ENCODE assay signal across 8 mouse cellular contexts in the genomic region with DNA sequence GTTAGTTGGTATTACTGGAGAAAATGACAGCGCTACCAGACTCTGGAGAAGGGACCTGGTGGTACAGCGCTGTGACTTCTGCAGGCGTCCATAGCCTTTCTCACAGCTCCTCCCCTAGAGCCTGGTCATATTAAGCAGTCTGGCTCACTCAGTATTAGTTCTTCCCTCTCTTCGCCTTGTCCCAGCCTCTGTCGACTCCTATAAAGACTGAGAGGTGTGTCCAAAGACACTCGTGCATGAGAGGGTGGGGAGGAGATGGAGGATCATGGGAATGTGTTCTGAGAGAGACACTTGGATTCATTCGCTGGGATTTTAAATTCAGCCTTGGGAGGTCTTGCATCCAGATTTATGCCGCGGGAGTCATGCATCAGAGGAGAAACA. TPM values are rescaled to one million over a fixed set of nuclear protein-coding genes. Genes with fewer than 3 reads are reported as not detected.
DNase-seq lines count a peak whose midpoint lies in the region; ATAC-seq and TF ChIP-seq lines count a peak whose summit lies in the region.

No protein-coding gene starts in this region.

- peak overlapping the region; percentile 72 for H3K4me2 ChIP-seq in hindbrain, embryonic 11.5 days (replicated peaks; ENCODE audit: low read depth, low read length)
- peak overlapping the region; percentile 94 for H3K4me2 ChIP-seq in liver, embryonic 13.5 days

- peaks cover 8% of the 10 kb centered on the region; the same call in 1 of the 2 replicates for H3K36me3 ChIP-seq in hindbrain, embryonic 11.5 days (ENCODE audit: control insufficient read depth, insufficient read depth, low read length)
- H3K36me3 ChIP-seq in liver, embryonic 13.5 days = peaks cover 29% of the 10 kb centered on the region

- H3K4me3 ChIP-seq in brown adipose tissue, adult 24 weeks (ENCODE audit: insufficient read depth, low read depth, low read length) = peak overlapping the region; percentile 95
- H3K4me3 ChIP-seq in hindbrain, embryonic 11.5 days (ENCODE audit: low read depth, low read length) = peak overlapping the region; percentile 74
- peak overlapping the region; percentile 86 for H3K4me3 ChIP-seq in liver, embryonic 13.5 days (replicated peaks)
- H3K4me3 ChIP-seq in olfactory bulb, adult 2 months (ENCODE audit: insufficient read depth, low read depth, low read length) = peak overlapping the region; percentile 91

- ATAC-seq in frontal cortex, adult (ENCODE audit: low TSS enrichment) = peak; percentile 44
- ATAC-seq in hindbrain, embryonic 11.5 days (ENCODE audit: low FRiP score) = peak; percentile 56
- peak; percentile 15 for ATAC-seq in liver, embryonic 13.5 days (ENCODE audit: low read depth)

- DNase-seq in frontal cortex, postnatal 10 days (ENCODE audit: low spot score in 2 of 2) = no peak
- peak; percentile 70 for DNase-seq in 3T3-L1 (ENCODE audit: low read depth, low spot score)
- DNase-seq in hindbrain, embryonic 11.5 days (ENCODE audit: low spot score) = no peak
- no peak for DNase-seq in liver, embryonic 13.5 days
- no peak for DNase-seq in cerebellum, adult 9-11 months

- 0 out of 2 replicates have a peak, but pooled peaks cover 4% of the 10 kb centered on the region for H3K4me1 ChIP-seq in brown adipose tissue, adult 24 weeks (ENCODE audit: control insufficient read depth, insufficient read depth, insufficient read length, low read length)
- H3K4me1 ChIP-seq in hindbrain, embryonic 11.5 days (replicated peaks; ENCODE audit: control insufficient read depth, insufficient read depth, low read length) = no peaks in the 10 kb centered on the region
- H3K4me1 ChIP-seq in liver, embryonic 13.5 days (replicated peaks) = peaks cover 29% of the 10 kb centered on the region
- peaks cover 8% of the 10 kb centered on the region for H3K4me1 ChIP-seq in olfactory bulb, adult 2 months (ENCODE audit: control insufficient read depth, insufficient read depth, low read length)

- WGBS in hindbrain, embryonic 11.5 days = 15% methylated on average over 9 of the region's 9 CpGs
- 4% methylated on average over 9 of the region's 9 CpGs for WGBS in liver, embryonic 13.5 days (ENCODE audit: insufficient replicate concordance)
- WGBS in olfactory bulb, adult 2 months = 2% methylated on average over 9 of the region's 9 CpGs

- no peaks in the 10 kb centered on the region for H3K9me3 ChIP-seq in hindbrain, embryonic 11.5 days (ENCODE audit: control insufficient read depth, low read length)
- no peaks in the 10 kb centered on the region for H3K9me3 ChIP-seq in liver, embryonic 13.5 days (replicated peaks)

- peak overlapping the region; percentile 73 for H3K9ac ChIP-seq in hindbrain, embryonic 11.5 days (ENCODE audit: low read depth, low read length)
- H3K9ac ChIP-seq in liver, embryonic 13.5 days = peak overlapping the region; percentile 90

- H3K27ac ChIP-seq in brown adipose tissue, adult 24 weeks (replicated peaks; ENCODE audit: low read depth, low read length) = peak overlapping the region; percentile 74
- H3K27ac ChIP-seq in hindbrain, embryonic 11.5 days (ENCODE audit: low read depth, low read length) = peak overlapping the region; percentile 17; the same call in 1 of the 2 replicates
- H3K27ac ChIP-seq in liver, embryonic 13.5 days = peak overlapping the region; percentile 73; the same call in 1 of the 2 replicates
- peak overlapping the region; percentile 91 for H3K27ac ChIP-seq in olfactory bulb, adult 2 months (ENCODE audit: insufficient read depth, low read depth, low read length)

- H3K27me3 ChIP-seq in hindbrain, embryonic 11.5 days (ENCODE audit: control insufficient read depth, insufficient read depth, low read length) = no peaks in the 10 kb centered on the region
- H3K27me3 ChIP-seq in liver, embryonic 13.5 days = no peaks in the 10 kb centered on the region

- no peak; the same call in 1 of the 2 replicates for TF ChIP-seq POLR2A in olfactory bulb, adult 2 months (IDR thresholded peaks at IDR 0.05; ENCODE audit: insufficient read depth, low read depth, low read length)

- no peak for TF ChIP-seq CTCF in olfactory bulb, adult 2 months (IDR thresholded peaks at IDR 0.05; ENCODE audit: insufficient read depth, low read depth, low read length)

RNA-seq across cellular contexts. Expression of a gene that starts 0.6 kb away (rescaled TPM):
- polyA plus RNA-seq in brown adipose tissue, adult 24 weeks (2012; ENCODE audit: insufficient read depth, insufficient read length, missing spikeins) = 84.7 and 93.8 TPM in 2 replicates
- polyA plus RNA-seq in hindbrain, embryonic 11.5 days (2014; fragmentation: Nextera tagmentation; extraction: Ambion mirVana) = 46.8 and 50.7 TPM in 2 replicates
- polyA plus RNA-seq in liver, embryonic 13.5 days (2015; fragmentation: Nextera tagmentation; extraction: Ambion mirVana) = 39.8 and 46.5 TPM in 2 replicates
- not detected in 2 replicates for polyA plus RNA-seq in olfactory bulb, adult 2 months (2012; ENCODE audit: insufficient read depth, insufficient read length, low replicate concordance, missing spikeins)

RNA-seq across cellular contexts. Expression of a gene that starts 52.0 kb away (rescaled TPM):
- polyA plus RNA-seq in brown adipose tissue, adult 24 weeks (2012; ENCODE audit: insufficient read depth, insufficient read length, missing spikeins) = 0.79 and 1.1 TPM in 2 replicates
- polyA plus RNA-seq in hindbrain, embryonic 11.5 days (2014; fragmentation: Nextera tagmentation; extraction: Ambion mirVana) = 2.3 and 2.4 TPM in 2 replicates
- polyA plus RNA-seq in liver, embryonic 13.5 days (2015; fragmentation: Nextera tagmentation; extraction: Ambion mirVana) = 1.3 and 1.6 TPM in 2 replicates
- polyA plus RNA-seq in olfactory bulb, adult 2 months (2012; ENCODE audit: insufficient read depth, insufficient read length, low replicate concordance, missing spikeins) = not detected in 2 replicates

Comparison
In these comparisons a context has a peak if more than half of its experiments do, and no peak if none do; other contexts are left out.
1. H3K27ac ChIP-seq: peak in every context shown above with its lines; median percentile 91 in olfactory bulb, adult 2 months; 74 in brown adipose tissue, adult 24 weeks; 73 in liver, embryonic 13.5 days; 17 in hindbrain, embryonic 11.5 days.
2. RNA of a gene that starts 0.6 kb away (polyA plus RNA-seq): 84.7 to 93.8 TPM in brown adipose tissue, adult 24 weeks, 46.8 to 50.7 TPM in hindbrain, embryonic 11.5 days and 39.8 to 46.5 TPM in liver, embryonic 13.5 days; not detected in olfactory bulb, adult 2 months; every median in the first group is over 10 times any median in the second.
3. Peak in every context shown above with its lines, with median percentiles within 50 percentile points of each other: ATAC-seq and H3K4me3 ChIP-seq.